Mouse (Mus musculus) G1E (cell line): ENCODE measurements at regions not wholly inside any gene's neighbourhood (a gene's known extent, or its start where the extent isn't known, plus 50 kb on each side); places are given as distances from the start of the nearest gene placed in this dataset.

ENCODE experiments used
- ATAC-seq: 2 replicates; pipeline ENCODE4 v1.8.0; 2016; ENCODE audit warnings: mild to moderate bottlenecking; ENCODE audit not compliant: insufficient number of reproducible peaks, poor library complexity, low FRiP score, severe bottlenecking; ENCODE audit errors: extremely low read depth
- DNase-seq: peaks from one replicate; pipeline ENCODE4 v3.0.0; 2012; ENCODE audit warnings: low spot score
- H3K27me3 ChIP-seq: 2 replicates; pipeline ENCODE4 v1.6.1; 2012; ENCODE audit warnings: mild to moderate bottlenecking, low read length, inconsistent platforms; ENCODE audit not compliant: insufficient read depth
- H3K36me3 ChIP-seq: replicated peaks from 2 replicates; pipeline ENCODE3; 2012; ENCODE audit warnings: mild to moderate bottlenecking, inconsistent platforms
- H3K4me1 ChIP-seq: 2 replicates; pipeline ENCODE4 v1.6.1; 2012; ENCODE audit warnings: low read depth, low read length, inconsistent platforms, mixed read lengths; ENCODE audit not compliant: insufficient read depth
- H3K4me3 ChIP-seq: 2 replicates; pipeline ENCODE4 v1.5.1; 2012; ENCODE audit warnings: low read depth, mild to moderate bottlenecking, inconsistent platforms, low read length, moderate library complexity, mixed read lengths
- H3K9me3 ChIP-seq: replicated peaks from 2 replicates; pipeline ENCODE4 v1.6.1; 2012; ENCODE audit warnings: inconsistent platforms
- CTCF ChIP-seq: IDR thresholded peaks from 2 replicates; pipeline ENCODE4 v1.5.1; 2012; ENCODE audit warnings: low read depth, low read length, inconsistent platforms, mixed read lengths
- GATA1 ChIP-seq: IDR thresholded peaks from 2 replicates; pipeline ENCODE4 v1.6.1; 2012; ENCODE audit warnings: borderline replicate concordance, low read length, inconsistent platforms, mixed read lengths
- GATA2 ChIP-seq: IDR thresholded peaks from 2 replicates; pipeline ENCODE4 v1.6.1; 2012; ENCODE audit warnings: low read depth, low read length, inconsistent platforms, borderline replicate concordance
- POLR2AphosphoS5 ChIP-seq: IDR thresholded peaks from 2 replicates; pipeline ENCODE4 v1.6.1; 2012; ENCODE audit warnings: low read depth, low read length, inconsistent platforms; ENCODE audit not compliant: insufficient replicate concordance
- TAL1 ChIP-seq: conservative IDR thresholded peaks from 2 replicates; pipeline ENCODE4 v1.6.1; 2012; ENCODE audit warnings: low read depth, low read length, inconsistent platforms, mixed read lengths

GRCm38 (mm10) chr14:58317640-58318039, 247.3 kb downstream of the Fgf9 start:
- Histone ChIP-seq H3K36me3 (no peaks in the 10 kb centered on the region), H3K27me3 (no peaks in the 10 kb centered on the region), H3K4me3 (no peak overlapping the region), H3K4me1 (no peaks in the 10 kb centered on the region), H3K9me3 (peaks cover 52% of the 10 kb centered on the region)
- DNase-seq = no peak
- TF ChIP-seq GATA1 = no peak
- TF ChIP-seq GATA2 = no peak
- no peak for TF ChIP-seq CTCF
- no peak for TF ChIP-seq POLR2AphosphoS5
- TF ChIP-seq TAL1 = no peak
- no peak for ATAC-seq

GRCm38 (mm10) chr14:58317231-58317630, 246.9 kb downstream of the Fgf9 start:
- DNase-seq = no peak
- H3K4me1 ChIP-seq = no peaks in the 10 kb centered on the region
- no peaks in the 10 kb centered on the region for H3K27me3 ChIP-seq
- no peak for ATAC-seq
- no peak for TF ChIP-seq POLR2AphosphoS5
- TF ChIP-seq CTCF = no peak
- no peak for TF ChIP-seq GATA2
- TF ChIP-seq GATA1 = no peak
- TF ChIP-seq TAL1 = no peak
- peaks cover 51% of the 10 kb centered on the region for H3K9me3 ChIP-seq
- no peak overlapping the region for H3K4me3 ChIP-seq
- H3K36me3 ChIP-seq = no peaks in the 10 kb centered on the region

- no peak for TF ChIP-seq CTCF
- Histone ChIP-seq H3K36me3 (no peaks in the 10 kb centered on the region), H3K27me3 (no peaks in the 10 kb centered on the region), H3K4me1 (no peaks in the 10 kb centered on the region), H3K4me3 (no peak overlapping the region), H3K9me3 (peaks cover 42% of the 10 kb centered on the region)
- DNase-seq = no peak
- ATAC-seq = no peak
These were observed 237.3 kb downstream of the Fgf9 start for GRCm38 (mm10) chr14:58307695-58308094.

GRCm38 (mm10) chr14:58306832-58307521, 236.6 kb downstream of the Fgf9 start:
- Histone ChIP-seq H3K36me3 (no peaks in the 10 kb centered on the region), H3K4me3 (no peak overlapping the region), H3K9me3 (peaks cover 44% of the 10 kb centered on the region), H3K27me3 (no peaks in the 10 kb centered on the region), H3K4me1 (no peaks in the 10 kb centered on the region)
- TF ChIP-seq TAL1 (no peak), GATA1 (no peak), POLR2AphosphoS5 (no peak)
- no peak for ATAC-seq
- DNase-seq = no peak

GRCm38 (mm10) chr14:58300411-58300887, 230.1 kb downstream of the Fgf9 start:
- Histone ChIP-seq H3K4me1 (no peaks in the 10 kb centered on the region), H3K27me3 (no peaks in the 10 kb centered on the region), H3K36me3 (no peaks in the 10 kb centered on the region), H3K4me3 (no peak overlapping the region), H3K9me3 (peaks cover 60% of the 10 kb centered on the region)
- ATAC-seq = no peak
- TF ChIP-seq CTCF = no peak
- no peak for TF ChIP-seq GATA2
- TF ChIP-seq GATA1 = no peak
- no peak for DNase-seq

- DNase-seq = no peak
- no peaks in the 10 kb centered on the region for H3K27me3 ChIP-seq
- H3K36me3 ChIP-seq = no peaks in the 10 kb centered on the region
- no peaks in the 10 kb centered on the region for H3K4me1 ChIP-seq
- H3K9me3 ChIP-seq = peaks cover 40% of the 10 kb centered on the region
- no peak for TF ChIP-seq GATA1
- TF ChIP-seq POLR2AphosphoS5 = no peak
- TF ChIP-seq GATA2 = no peak
- no peak for TF ChIP-seq CTCF
- no peak for TF ChIP-seq TAL1
- no peak overlapping the region for H3K4me3 ChIP-seq
- no peak for ATAC-seq
These were observed 215.7 kb downstream of the Fgf9 start for GRCm38 (mm10) chr14:58286007-58286525.

GRCm38 (mm10) chr14:58282708-58283290, 212.5 kb downstream of the Fgf9 start:
- no peaks in the 10 kb centered on the region for H3K27me3 ChIP-seq
- no peak overlapping the region for H3K4me3 ChIP-seq
- TF ChIP-seq GATA2 (no peak), CTCF (no peak), POLR2AphosphoS5 (no peak), TAL1 (no peak), GATA1 (no peak)
- no peak for ATAC-seq
- no peak for DNase-seq
- H3K4me1 ChIP-seq = no peaks in the 10 kb centered on the region
- H3K36me3 ChIP-seq = no peaks in the 10 kb centered on the region
- peaks cover 54% of the 10 kb centered on the region for H3K9me3 ChIP-seq
